Mouse (Mus musculus): ENCODE data around the gene Wdr49.

DNA sequence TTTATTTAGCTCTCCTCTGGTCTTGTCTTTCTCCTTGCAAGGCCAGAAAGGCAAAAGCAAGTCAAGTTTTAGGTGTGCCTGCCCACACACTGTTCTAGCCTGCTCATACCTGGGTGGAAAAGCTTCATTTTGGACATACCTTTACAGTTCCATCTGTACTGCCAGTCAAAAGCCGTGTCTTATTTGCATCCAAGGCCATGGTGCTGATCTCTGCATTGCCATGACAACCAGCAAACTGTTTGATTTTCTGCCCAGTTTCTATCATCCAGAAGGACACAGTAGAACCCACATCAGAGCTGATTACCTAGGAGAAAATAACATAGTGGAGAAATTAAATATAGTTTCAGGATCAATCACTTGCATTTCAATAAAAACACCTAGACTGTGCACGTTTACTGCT lies 100.2 kb downstream of the Wdr49 start:
- TF ChIP-seq CTCF (IDR thresholded peaks at IDR 0.05; ENCODE audit: low read depth) (no peak), EP300 (IDR thresholded peaks at IDR 0.05; ENCODE audit: low read depth) (no peak)
